26 mouse cellular contexts compared by ENCODE assay signal in the genomic region with DNA sequence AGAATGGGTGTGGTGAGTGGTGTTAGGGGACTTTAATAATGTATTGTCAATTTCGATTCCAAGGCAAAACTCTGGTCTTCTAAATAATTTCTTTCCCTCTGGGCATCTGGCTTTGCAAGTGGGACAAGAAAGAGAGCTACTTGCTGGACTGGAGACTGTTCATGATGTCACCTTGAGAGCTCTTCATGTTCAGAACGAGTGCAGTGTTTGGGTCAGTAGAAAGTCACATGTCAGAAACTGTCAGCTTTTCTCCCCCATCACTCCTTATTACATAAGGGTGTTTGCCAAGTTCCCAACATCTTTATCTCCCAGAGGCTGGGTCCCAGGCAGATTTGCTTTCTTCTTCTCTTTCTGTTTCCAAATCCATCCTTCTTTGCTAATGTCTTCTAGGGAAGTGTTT.
DNase-seq lines count a peak whose midpoint lies in the region; ATAC-seq and TF ChIP-seq lines count a peak whose summit lies in the region.
"Had no signal": no experiment of that assay in that cellular context is flagged by ENCODE, and none has a peak within 500 bp of the region (broad histone marks: within the 10 kb centered on the region; RNA-seq: fewer than 3 reads in every experiment).

No protein-coding gene starts in this region.

- no peak for TF ChIP-seq EP300 in lung, postnatal 0 days (IDR thresholded peaks at IDR 0.05)

- intact Hi-C loops in gastrocnemius, postnatal 14 days (cut with DNase I; ENCODE audit: low total_unique reads) = no loop called here

- no peaks in the 10 kb centered on the region for H3K27me3 ChIP-seq in limb, embryonic 14.5 days (ENCODE audit: control insufficient read depth, insufficient read depth, low read length)
- no peaks in the 10 kb centered on the region for H3K27me3 ChIP-seq in limb, embryonic 10.5 days (ENCODE audit: low read depth, poor library complexity, severe bottlenecking)
- no peaks in the 10 kb centered on the region for H3K27me3 ChIP-seq in lung, postnatal 0 days (replicated peaks; ENCODE audit: insufficient read depth, low read length)
- H3K27me3 ChIP-seq: CH12.LX; embryonic facial prominence, embryonic 12.5 days; forebrain, embryonic 12.5 days; forebrain, embryonic 15.5 days; Patski had no signal

- no peak overlapping the region for H3K4me2 ChIP-seq in limb, embryonic 14.5 days (replicated peaks; ENCODE audit: low read depth, low read length, severe bottlenecking)
- H3K4me2 ChIP-seq in lung, postnatal 0 days (replicated peaks; ENCODE audit: low read depth, low read length) = no peak overlapping the region
- H3K4me2 ChIP-seq: embryonic facial prominence, embryonic 12.5 days; forebrain, embryonic 12.5 days; forebrain, embryonic 15.5 days; heart, embryonic 11.5 days; hindbrain, embryonic 14.5 days had no signal

- H3K9me3 ChIP-seq in limb, embryonic 14.5 days (ENCODE audit: control insufficient read depth, low read length) = no peaks in the 10 kb centered on the region
- H3K9me3 ChIP-seq in limb, embryonic 10.5 days (replicated peaks) = no peaks in the 10 kb centered on the region
- H3K9me3 ChIP-seq in lung, postnatal 0 days (ENCODE audit: low read length) = no peaks in the 10 kb centered on the region
- H3K9me3 ChIP-seq: embryonic facial prominence, embryonic 12.5 days; forebrain, embryonic 15.5 days had no signal

- TF ChIP-seq POLR2A in limb, embryonic 14.5 days (IDR thresholded peaks at IDR 0.05; ENCODE audit: borderline replicate concordance, extremely low read depth, insufficient read depth, insufficient read length) = no peak

- no peak overlapping the region for H3K4me3 ChIP-seq in limb, embryonic 14.5 days (replicated peaks; ENCODE audit: low read length)
- no peak overlapping the region for H3K4me3 ChIP-seq in limb, embryonic 10.5 days
- no peak overlapping the region for H3K4me3 ChIP-seq in lung, postnatal 0 days (ENCODE audit: low read depth, low read length)
- H3K4me3 ChIP-seq: embryonic facial prominence, embryonic 12.5 days; erythroblast, embryonic 14.5 days; forebrain, embryonic 12.5 days; forebrain, embryonic 15.5 days had no signal

- H3K27ac ChIP-seq in limb, embryonic 14.5 days (replicated peaks; ENCODE audit: low read depth, low read length) = no peak overlapping the region
- H3K27ac ChIP-seq in limb, embryonic 10.5 days = no peak overlapping the region
- no peak overlapping the region for H3K27ac ChIP-seq in lung, postnatal 0 days (ENCODE audit: low read length)
- H3K27ac ChIP-seq: embryonic facial prominence, embryonic 12.5 days; forebrain, embryonic 12.5 days; forebrain, embryonic 15.5 days; hindbrain, embryonic 14.5 days; hindbrain, postnatal 0 days had no signal

- no peaks in the 10 kb centered on the region for H3K36me3 ChIP-seq in limb, embryonic 14.5 days (ENCODE audit: control insufficient read depth, insufficient read depth, low read length)
- H3K36me3 ChIP-seq in limb, embryonic 10.5 days = no peaks in the 10 kb centered on the region
- no peaks in the 10 kb centered on the region for H3K36me3 ChIP-seq in lung, postnatal 0 days (ENCODE audit: insufficient read depth, low read length)
- H3K36me3 ChIP-seq: embryonic facial prominence, embryonic 12.5 days; forebrain, embryonic 12.5 days; forebrain, embryonic 15.5 days; G1E had no signal

- H3K4me1 ChIP-seq in limb, embryonic 14.5 days (ENCODE audit: control insufficient read depth, insufficient read depth, low read length) = no peaks in the 10 kb centered on the region
- H3K4me1 ChIP-seq in limb, embryonic 10.5 days = no peaks in the 10 kb centered on the region
- H3K4me1 ChIP-seq in lung, postnatal 0 days (ENCODE audit: insufficient read depth, low read depth, low read length) = no peaks in the 10 kb centered on the region
- H3K4me1 ChIP-seq: embryonic facial prominence, embryonic 12.5 days; forebrain, embryonic 12.5 days; forebrain, embryonic 15.5 days had no signal

- 45% methylated on average over 2 of the region's 2 CpGs for WGBS in limb, embryonic 14.5 days
- 83% methylated on average over 2 of the region's 2 CpGs for WGBS in limb, embryonic 10.5 days
- 31% methylated on average over 2 of the region's 2 CpGs for WGBS in lung, postnatal 0 days

- no peak for TF ChIP-seq CTCF in lung, postnatal 0 days (IDR thresholded peaks at IDR 0.05)

- no peak overlapping the region for H3K9ac ChIP-seq in limb, embryonic 14.5 days (ENCODE audit: low read depth, low read length, severe bottlenecking)
- H3K9ac ChIP-seq in lung, postnatal 0 days (replicated peaks; ENCODE audit: low read depth) = no peak overlapping the region
- H3K9ac ChIP-seq: embryonic facial prominence, embryonic 12.5 days; forebrain, embryonic 12.5 days; forebrain, embryonic 15.5 days; hindbrain, embryonic 14.5 days had no signal

- no peak for ATAC-seq in limb, embryonic 14.5 days (ENCODE audit: low FRiP score, low read depth)
- ATAC-seq in lung, postnatal 0 days = no peak
- ATAC-seq: forebrain, embryonic 15.5 days; hindbrain, postnatal 0 days; inflammation-experienced regulatory T-cells, adult 6 months; Patski had no signal

- DNase-seq in gastrocnemius, adult 18-20 months (ENCODE audit: low spot score) = peak; percentile 12
- DNase-seq in gastrocnemius, postnatal 14 days = no peak
- peak; percentile 34 for DNase-seq in limb, embryonic 14.5 days (ENCODE audit: low spot score)
- no peak for DNase-seq in limb, embryonic 10.5 days (ENCODE audit: low spot score)
- peak; percentile 31 for DNase-seq in lung, postnatal 0 days (ENCODE audit: low spot score)
- DNase-seq in lung, adult 18-20 months = no peak
- peak; percentile 1 for DNase-seq in lung, postnatal 36 days
- DNase-seq in thymus, adult 18-20 months = no peak
- DNase-seq: adrenal gland, postnatal 10 days; adrenal gland, postnatal 36 days; B cell, adult 2 months; cerebellum, adult 18-20 months; cerebellum, adult 9-10 months; cerebellum, postnatal 14 days; heart, postnatal 4 days had no signal

Comparison
In these comparisons a context has a peak if more than half of its experiments do, and no peak if none do; other contexts are left out.
1. DNase-seq: peak in gastrocnemius, adult 18-20 months (single experiment), limb, embryonic 14.5 days (single experiment), lung, postnatal 0 days (single experiment) and lung, postnatal 36 days (single experiment); none in gastrocnemius, postnatal 14 days (single experiment), limb, embryonic 10.5 days (single experiment), lung, adult 18-20 months (0 of 2) and thymus, adult 18-20 months (0 of 2).